Mouse (Mus musculus): Measurements from ENCODE around the gene Gpr150.

Gpr150 gene

GRCm38 (mm10) chr13:76056896-76057266 lies at the start of gene Gpr150:
Gene Gpr150 (minus strand): TSS chr13:76056996.
- DNase-seq: no peak

DNA sequence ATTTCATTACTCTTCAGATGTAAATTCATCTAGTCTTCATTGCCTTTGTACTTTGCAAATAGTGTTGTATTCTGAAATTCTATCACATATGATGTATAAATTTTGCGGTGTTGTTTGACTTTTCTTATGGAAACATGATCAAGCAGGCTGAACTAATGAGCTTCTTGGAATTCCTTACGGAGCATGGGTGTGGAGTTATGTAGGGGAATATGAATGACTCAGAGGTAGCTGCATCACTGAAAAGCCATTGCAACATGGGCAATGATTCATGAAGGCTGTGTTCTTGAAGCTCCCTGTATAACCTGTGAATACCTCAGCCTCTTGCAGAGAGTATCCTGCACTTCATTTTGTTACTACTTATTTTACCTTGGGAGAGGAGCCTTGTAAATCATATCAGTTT lies 45.2 kb upstream of the Gpr150 start:
- no peak for DNase-seq

DNA sequence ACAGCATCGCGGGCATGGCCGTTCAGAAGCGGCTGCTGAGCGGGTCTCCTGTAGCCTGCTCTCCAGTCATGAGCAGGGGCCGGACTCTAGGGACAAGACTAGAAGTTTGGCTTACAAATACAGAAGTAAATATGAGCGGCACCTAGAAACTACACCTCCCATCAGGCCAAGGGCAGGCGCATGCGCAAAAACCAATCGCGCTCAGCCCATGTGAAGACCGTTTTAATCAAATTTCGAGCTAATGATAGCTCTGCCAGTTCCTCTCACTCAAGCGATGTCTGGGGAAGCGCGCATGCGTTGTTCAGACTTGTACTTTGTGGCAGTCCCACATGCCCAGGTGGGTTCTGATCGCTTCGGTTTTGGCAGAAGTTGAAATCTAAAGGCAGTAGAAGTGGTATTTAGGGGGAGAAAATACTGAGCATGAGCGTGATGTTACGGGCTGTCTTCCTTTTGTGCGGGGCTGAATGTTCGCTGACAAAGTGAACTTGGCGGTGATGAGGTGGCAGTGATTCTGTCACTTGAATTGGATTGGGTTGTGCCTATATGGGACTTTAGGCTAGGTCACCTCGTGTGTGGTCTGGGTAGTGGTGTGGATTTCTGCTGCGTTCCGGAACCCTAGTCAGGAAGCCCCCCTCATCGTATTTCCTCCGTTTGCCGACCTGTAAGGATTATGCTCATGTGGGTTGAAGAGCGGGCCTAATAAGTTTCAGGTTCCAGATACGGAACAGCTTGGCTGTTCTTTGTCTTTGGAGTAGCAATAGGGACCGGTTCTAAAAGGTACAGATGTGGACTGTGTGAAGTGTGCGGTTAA lies 41.9 kb upstream of the Gpr150 start, which contains the start of the genes Arsk and Ttc37:
Arsk (minus strand) TSS at position 168 of the 811 bp plus-strand sequence.
Ttc37 (plus strand) TSS at position 242 of the 811 bp plus-strand sequence.
- DNase-seq: peak; percentile 96

DNA sequence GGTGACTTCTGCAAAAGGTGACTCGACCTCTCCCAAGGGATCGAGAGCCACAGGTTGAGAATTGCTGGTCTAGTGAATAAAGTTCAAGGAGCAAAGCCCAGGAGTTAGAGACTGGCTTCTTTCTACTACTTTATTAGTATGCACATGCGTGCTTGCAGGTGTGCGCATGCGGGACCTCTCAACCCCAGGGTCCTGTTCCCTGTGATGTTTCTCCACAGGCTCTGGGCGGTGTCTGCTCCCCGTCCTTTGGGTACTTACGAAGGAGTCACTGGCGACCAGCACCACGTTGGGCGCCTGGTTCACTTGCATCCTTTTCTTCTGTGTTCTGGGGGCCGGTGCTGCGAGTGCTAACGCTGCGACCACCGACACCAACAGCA lies 41.3 kb upstream of the Gpr150 start:
- no peak for DNase-seq

DNA sequence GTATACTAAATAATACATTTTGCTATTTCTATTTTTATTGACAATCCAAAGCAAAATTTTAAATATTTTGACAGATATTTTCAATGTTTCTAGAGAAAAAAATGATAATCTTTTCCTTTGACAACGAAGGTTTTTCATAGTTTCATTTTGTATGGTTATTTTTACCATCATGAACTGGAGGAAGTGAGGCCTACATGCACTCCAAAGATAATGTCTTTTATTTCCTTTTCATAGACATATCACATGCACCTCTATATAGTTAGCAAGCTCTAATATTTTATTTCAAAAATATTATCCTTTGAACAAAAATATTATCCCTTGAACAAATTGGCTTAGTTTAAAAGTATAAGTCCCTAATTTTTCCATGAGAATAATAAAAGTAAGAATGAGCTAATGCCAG lies 17.5 kb upstream of the Gpr150 start:
- no peak for DNase-seq

GRCm38 (mm10) chr13:76064363-76064945 lies 7.7 kb upstream of the Gpr150 start:
- DNase-seq: no peak

GRCm38 (mm10) chr13:76063548-76063947 lies 6.8 kb upstream of the Gpr150 start:
- no peak for DNase-seq

- no peak for DNase-seq
Observed at GRCm38 (mm10) chr13:76062569-76062968, 5.8 kb upstream of the Gpr150 start.

GRCm38 (mm10) chr13:76062126-76062525 lies 5.3 kb upstream of the Gpr150 start:
- DNase-seq: no peak

DNA sequence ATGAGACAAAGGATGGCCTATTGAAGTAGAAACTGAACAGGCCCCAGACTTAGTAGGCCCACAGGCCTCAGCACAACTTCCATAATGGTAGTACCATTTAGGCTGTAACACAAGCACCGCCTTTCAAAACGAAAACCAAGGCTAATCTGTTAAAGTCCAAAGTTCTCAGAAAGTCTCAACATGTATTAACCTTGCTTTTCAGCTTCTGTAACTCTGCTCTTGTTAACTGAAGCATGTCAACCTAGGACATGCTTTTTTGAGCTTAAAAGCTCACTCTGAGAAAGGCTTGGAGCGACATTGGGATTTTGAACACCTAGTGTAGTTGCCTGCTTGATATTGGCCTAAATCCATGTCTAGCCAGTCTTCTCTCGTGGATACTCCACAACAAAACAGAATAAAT lies 2.8 kb upstream of the Gpr150 start:
- DNase-seq: no peak

GRCm38 (mm10) chr13:76057267-76058069 lies 672 bp upstream of the Gpr150 start:
- DNase-seq: no peak

DNA sequence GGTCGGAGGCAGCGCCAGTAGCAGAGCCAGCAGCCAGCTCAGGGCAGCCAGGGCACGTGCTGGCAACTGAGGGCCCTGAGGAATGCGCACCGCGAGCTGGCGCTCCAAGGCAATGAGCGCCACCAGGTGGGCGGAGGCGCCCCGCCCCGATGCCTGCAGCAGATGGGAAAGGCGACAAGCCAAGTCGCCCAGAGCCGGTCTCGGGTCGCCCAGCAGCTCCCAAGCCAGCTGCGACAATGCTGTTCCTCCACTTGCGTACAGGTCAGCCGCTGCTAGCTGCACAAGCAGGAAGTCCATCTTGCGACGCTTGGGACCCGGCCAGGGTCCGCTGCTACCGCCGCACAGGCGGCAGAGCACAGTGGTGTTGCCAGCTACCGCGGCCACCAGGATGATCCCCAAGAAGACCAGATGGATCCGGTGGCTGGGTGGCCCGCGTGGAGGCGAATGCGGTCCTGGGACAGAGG lies 503 bp downstream of the Gpr150 start:
- peak; percentile 46 for DNase-seq

DNA sequence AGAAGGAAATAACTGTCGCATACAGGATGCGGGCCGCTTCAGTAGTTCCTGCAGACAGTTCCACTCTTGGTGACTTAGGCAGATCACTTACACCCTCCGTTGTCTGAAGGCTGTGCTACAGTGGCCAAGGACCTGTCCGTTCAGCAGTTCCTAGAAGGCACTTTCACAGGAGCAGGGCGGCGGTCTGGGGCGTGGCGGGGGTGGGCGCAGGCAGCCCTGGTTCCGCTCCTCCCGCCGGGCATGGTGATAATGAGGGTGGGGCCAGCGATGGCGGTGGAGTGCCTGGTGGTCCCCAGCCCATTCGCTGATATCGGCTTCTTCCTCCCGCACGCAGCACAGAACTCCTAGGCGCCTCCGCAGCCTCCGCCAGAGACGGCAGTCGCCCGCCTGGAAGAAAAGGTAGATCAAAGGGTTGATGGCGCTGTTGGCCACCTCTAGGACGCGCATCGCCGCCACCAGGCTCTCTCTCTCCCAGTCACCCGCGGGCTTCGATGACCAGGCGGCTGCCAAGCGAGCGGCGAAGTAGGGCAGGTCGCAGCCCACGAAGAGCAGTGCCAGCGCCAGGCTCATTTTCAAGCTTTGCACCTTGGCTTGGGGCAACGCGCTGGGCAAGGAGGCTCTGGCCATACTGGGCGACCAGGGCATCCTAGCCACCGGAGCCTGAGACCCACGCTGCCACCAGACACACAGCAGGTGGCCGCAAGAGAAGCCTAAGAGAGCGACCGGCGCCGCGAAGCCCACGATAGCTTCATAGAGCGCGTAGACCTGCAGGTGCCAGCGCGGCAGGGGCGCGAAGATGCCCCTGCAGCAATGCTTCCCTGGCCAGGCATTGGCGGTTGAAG lies 1.2 kb downstream of the Gpr150 start:
- peak; percentile 4 for DNase-seq

DNA sequence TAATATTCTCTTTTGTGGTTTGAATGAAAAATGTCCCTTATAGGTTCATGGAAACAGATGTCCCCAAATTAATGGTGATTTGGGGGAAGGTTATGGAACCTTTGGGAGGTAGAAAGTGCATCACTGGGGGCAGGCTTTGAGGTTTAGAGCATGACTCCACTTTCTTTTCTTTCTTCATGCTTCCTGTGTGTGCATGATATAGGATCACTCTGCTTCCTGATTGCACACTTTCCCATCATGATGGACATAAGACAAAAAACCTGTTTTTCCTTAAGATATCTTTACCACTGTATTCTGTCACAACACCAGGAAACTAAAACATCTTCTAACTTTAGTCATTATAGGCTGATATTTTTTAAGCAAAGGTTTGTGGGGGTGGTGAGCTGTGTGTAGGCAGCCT lies 11.8 kb downstream of the Gpr150 start:
- DNase-seq: no peak

DNA sequence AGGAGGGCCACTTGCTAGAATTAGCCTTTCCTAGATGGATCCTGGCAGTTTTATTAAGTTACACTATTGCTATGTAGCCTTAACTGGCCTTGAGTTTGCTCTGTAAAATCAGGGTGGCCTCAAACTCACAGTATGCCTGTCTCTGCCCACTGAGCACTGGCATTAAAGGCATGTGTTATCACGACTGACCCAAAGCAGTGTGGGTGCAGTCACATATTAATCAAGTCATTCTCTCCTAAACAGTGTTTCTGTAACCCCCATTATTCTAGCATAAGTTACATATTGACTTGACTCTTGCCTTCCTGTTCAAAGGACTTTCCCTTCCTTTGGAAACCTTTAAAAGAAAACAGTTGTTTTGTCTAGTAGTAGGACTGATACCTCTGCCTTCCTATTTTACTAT lies 14.3 kb downstream of the Gpr150 start:
- no peak for DNase-seq

DNA sequence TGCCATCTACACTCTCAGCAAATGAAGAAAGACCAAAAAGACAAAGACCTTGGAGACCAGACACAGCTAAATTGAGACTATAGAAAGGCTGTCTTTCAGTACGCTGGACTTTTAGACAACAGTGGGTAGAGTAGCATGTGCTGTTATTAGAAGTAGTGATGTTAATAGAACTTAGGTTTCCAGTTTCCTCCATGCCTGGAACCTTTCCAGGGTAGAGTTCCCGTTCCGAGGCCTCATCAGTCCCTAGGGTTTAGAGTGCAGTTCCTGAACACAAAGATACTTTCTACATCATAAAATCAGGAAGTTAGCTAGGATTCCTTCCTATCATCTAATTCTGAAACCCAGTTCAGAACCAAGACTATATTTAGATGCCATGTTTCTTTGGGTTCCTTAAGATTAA lies 32.2 kb downstream of the Gpr150 start:
- DNase-seq: no peak

GRCm38 (mm10) chr13:76021782-76022181 lies 35.0 kb downstream of the Gpr150 start:
- DNase-seq: peak; percentile 31

- no peak for DNase-seq
Observed at GRCm38 (mm10) chr13:76018844-76019400, 37.9 kb downstream of the Gpr150 start.

DNA sequence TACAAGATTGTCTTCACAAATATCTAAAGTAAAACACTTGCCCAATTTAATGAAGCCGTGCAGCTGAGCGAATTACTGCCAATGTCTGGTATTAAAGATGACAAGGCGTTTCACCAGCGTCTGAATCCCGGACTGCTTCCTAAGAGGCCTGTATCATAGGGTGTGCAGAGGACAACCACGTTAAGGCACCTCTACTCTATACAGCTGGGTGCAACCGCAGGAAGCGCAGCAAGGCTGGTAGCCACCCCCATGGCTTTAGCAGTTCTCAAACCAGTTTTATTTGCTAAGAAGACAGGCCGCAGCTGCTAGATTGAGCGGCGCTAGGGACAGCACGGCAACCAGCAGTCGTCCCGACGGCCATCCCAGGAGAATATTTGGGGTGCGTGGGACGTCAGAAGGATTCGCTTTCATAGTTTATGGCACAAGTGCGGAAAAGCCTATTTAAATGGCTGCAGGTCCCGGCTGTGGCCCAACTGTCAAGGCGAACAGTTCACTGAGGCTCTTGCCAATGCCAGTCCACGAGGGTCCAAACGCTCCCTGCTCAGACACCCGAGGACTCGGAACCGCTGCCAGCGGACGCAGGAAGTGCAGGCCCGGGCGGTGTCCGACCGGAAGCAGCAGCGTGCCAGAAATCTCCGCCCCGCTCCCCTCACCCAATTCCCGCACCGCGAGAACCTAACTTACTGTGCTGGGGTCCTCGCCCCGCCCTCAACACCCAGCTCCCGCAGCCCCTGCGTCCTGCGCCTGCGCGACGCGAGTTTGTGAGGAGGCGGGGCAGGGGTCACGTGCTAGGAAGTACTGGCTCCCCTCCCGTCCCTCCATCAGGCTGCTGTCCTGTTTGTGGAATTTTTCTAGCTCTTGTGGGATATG lies 38.6 kb downstream of the Gpr150 start, which contains the start of gene Rfesd:
Rfesd (minus strand) TSS at position 746 of the 870 bp plus-strand sequence.
- DNase-seq: peak; percentile 99

DNA sequence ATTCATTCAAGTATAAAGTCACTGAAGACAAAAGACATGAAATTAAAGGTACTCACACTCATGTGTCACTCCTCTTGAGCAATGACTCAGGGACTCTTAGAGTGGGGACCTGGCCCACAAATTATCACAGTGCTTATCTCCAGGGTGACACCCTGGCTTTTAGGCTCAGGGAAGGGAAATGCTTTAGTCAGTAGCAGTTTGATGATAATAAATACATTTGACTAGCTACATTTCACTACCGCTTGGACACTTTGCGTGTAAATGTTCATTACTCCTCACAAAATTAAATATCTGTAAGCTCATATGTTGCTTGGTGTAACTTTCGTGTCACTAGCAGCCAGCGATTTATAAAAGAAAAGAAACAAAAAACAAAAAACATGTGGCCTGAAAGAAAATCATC lies 39.3 kb downstream of the Gpr150 start:
- no peak for DNase-seq

DNA sequence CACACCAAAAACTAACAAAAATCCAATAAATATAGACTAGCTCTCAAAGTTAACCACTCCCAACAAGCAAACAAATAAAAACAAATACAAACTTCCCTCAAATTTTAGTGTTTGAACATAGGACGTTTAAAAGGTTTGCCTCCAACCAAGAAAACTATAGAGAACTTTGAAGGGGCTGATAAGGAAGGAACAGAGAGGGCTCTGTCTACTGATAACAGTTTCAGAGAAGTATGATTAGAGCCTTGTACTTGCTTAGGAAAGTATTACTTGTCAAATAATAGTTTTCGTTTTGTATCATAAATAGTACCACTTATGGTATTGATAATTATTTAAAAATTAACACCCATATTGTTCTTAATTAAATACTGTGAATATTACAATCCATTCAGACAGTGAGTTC lies 42.3 kb downstream of the Gpr150 start:
- DNase-seq: no peak
